Mouse (Mus musculus) stomach, embryonic 15.5 days (tissue): ENCODE measurements around the gene Hnrnpa3. TPM values are rescaled to one million over a fixed set of nuclear protein-coding genes. Genes with fewer than 3 reads are reported as not detected.
A peak's percentile ranks its signal among the peaks of the same experiment; 100 is the strongest.

ENCODE experiments used
- ATAC-seq: fragments of 200-750 bp; cut with Nextera tagmentation; 2 replicates; pipeline ENCODE4 v1.8.0; 2017; ENCODE audit warnings: low read depth, moderate number of reproducible peaks, moderate TSS enrichment; ENCODE audit not compliant: insufficient read depth, low FRiP score
- H3K27ac ChIP-seq: fragments of 300-500 bp; sonication (generic); 2 replicates; pipeline ENCODE4 v1.5.1; 2015; ENCODE audit warnings: mild to moderate bottlenecking, inconsistent platforms
- H3K27me3 ChIP-seq: fragments of 300-500 bp; sonication (generic); replicated peaks from 2 replicates; pipeline ENCODE4 v1.6.1; 2015; ENCODE audit warnings: inconsistent platforms
- H3K36me3 ChIP-seq: fragments of 300-500 bp; sonication (generic); 2 replicates; pipeline ENCODE4 v1.6.1; 2015; ENCODE audit warnings: inconsistent platforms
- H3K4me1 ChIP-seq: fragments of 300-500 bp; sonication (generic); 2 replicates; pipeline ENCODE4 v1.6.1; 2015; ENCODE audit warnings: inconsistent platforms
- H3K4me2 ChIP-seq: fragments of 300-500 bp; sonication (generic); 2 replicates; pipeline ENCODE4 v1.6.1; 2015; ENCODE audit warnings: mild to moderate bottlenecking, inconsistent platforms
- H3K4me3 ChIP-seq: fragments of 300-500 bp; sonication (generic); replicated peaks from 2 replicates; pipeline ENCODE4 v1.5.1; 2015; ENCODE audit warnings: inconsistent platforms
- H3K9ac ChIP-seq: fragments of 300-500 bp; sonication (generic); 2 replicates; pipeline ENCODE4 v1.6.1; 2015; ENCODE audit warnings: inconsistent platforms
- H3K9me3 ChIP-seq: fragments of 300-500 bp; sonication (generic); 2 replicates; pipeline ENCODE4 v1.6.1; 2016; ENCODE audit warnings: inconsistent platforms
- WGBS: fragments of 180-500 bp; shearing (Covaris S2); methylation state at CpG from one replicate; pipeline ENCODE4 v1.1.7; 2015; 5-methylcytosine and 5-hydroxymethylcytosine counted together
- polyA plus RNA-seq: library from polyadenylated mRNA; unstranded; fragments of >200 nt; fragmentation: Nextera tagmentation; extraction: Ambion mirVana; gene quantifications from 2 replicates; pipeline ENCODE4 v1.2.1, GENCODE M21; 2015

Hnrnpa3 gene
- polyA plus RNA-seq, 1 experiment from 2014 or later, result 241 TPM

GRCm38 (mm10) chr2:75698874-75699273 is 39.8 kb downstream of the Hnrnpa3 start:
- Histone ChIP-seq H3K4me1 (peaks cover 27% of the 10 kb centered on the region), H3K4me2 (no peak overlapping the region; the same call in 1 of the 2 replicates), H3K9me3 (no peaks in the 10 kb centered on the region), H3K4me3 (no peak overlapping the region), H3K27ac (0 out of 2 replicates have a peak overlapping the region, but pooled peaks have one; percentile 4), H3K36me3 (no peaks in the 10 kb centered on the region; the same call in 1 of the 2 replicates), H3K27me3 (no peaks in the 10 kb centered on the region), H3K9ac (no peak overlapping the region)
- no peak for ATAC-seq
- WGBS, result 82% methylated on average over 3 of the region's 3 CpGs

- H3K27ac ChIP-seq, result no peak overlapping the region
- H3K4me1 ChIP-seq, result peaks cover 27% of the 10 kb centered on the region
- 78% methylated on average over 3 of the region's 3 CpGs for WGBS
- H3K9ac ChIP-seq, result no peak overlapping the region
- peak overlapping the region; percentile 59; the same call in 1 of the 2 replicates for H3K4me2 ChIP-seq
- ATAC-seq, result no peak
- no peaks in the 10 kb centered on the region for H3K9me3 ChIP-seq
- H3K27me3 ChIP-seq, result no peaks in the 10 kb centered on the region
- no peak overlapping the region for H3K4me3 ChIP-seq
- H3K36me3 ChIP-seq, result no peaks in the 10 kb centered on the region
These were observed 41.5 kb downstream of the Hnrnpa3 start for GRCm38 (mm10) chr2:75700543-75700942.

GRCm38 (mm10) chr2:75701207-75701606 is 42.1 kb downstream of the Hnrnpa3 start:
- H3K4me3 ChIP-seq, result peak overlapping the region; percentile 79
- H3K9me3 ChIP-seq, result no peaks in the 10 kb centered on the region
- ATAC-seq, result no peak
- peak overlapping the region; percentile 14; the same call in 1 of the 2 replicates for H3K9ac ChIP-seq
- H3K36me3 ChIP-seq, result no peaks in the 10 kb centered on the region
- H3K4me2 ChIP-seq, result peak overlapping the region; percentile 59
- no peaks in the 10 kb centered on the region for H3K27me3 ChIP-seq
- WGBS, result 61% methylated on average over 3 of the region's 3 CpGs
- peaks cover 23% of the 10 kb centered on the region for H3K4me1 ChIP-seq
- H3K27ac ChIP-seq, result peak overlapping the region; percentile 41; the same call in 1 of the 2 replicates

GRCm38 (mm10) chr2:75701822-75702587 is 42.9 kb downstream of the Hnrnpa3 start:
- no peak for ATAC-seq
- no peaks in the 10 kb centered on the region for H3K36me3 ChIP-seq
- H3K27ac ChIP-seq, result peak overlapping the region; percentile 98; the same call in 1 of the 2 replicates
- H3K4me3 ChIP-seq, result peak overlapping the region; percentile 79
- H3K9ac ChIP-seq, result peak overlapping the region; percentile 90; the same call in 1 of the 2 replicates
- peak overlapping the region; percentile 59 for H3K4me2 ChIP-seq
- peaks cover 22% of the 10 kb centered on the region for H3K4me1 ChIP-seq
- H3K27me3 ChIP-seq, result no peaks in the 10 kb centered on the region
- 42% methylated on average over 9 of the region's 9 CpGs for WGBS
- no peaks in the 10 kb centered on the region for H3K9me3 ChIP-seq

- Histone ChIP-seq H3K27ac (peak overlapping the region; percentile 98), H3K36me3 (no peaks in the 10 kb centered on the region), H3K9ac (peak overlapping the region; percentile 90; the same call in 1 of the 2 replicates), H3K9me3 (no peaks in the 10 kb centered on the region), H3K4me2 (peak overlapping the region; percentile 59), H3K4me1 (peaks cover 22% of the 10 kb centered on the region), H3K27me3 (no peaks in the 10 kb centered on the region), H3K4me3 (peak overlapping the region; percentile 79)
- ATAC-seq, result no peak
- 8% methylated on average over 5 of the region's 5 CpGs for WGBS
These were observed 43.5 kb downstream of the Hnrnpa3 start for GRCm38 (mm10) chr2:75702588-75702976.

GRCm38 (mm10) chr2:75703375-75704181 is 44.5 kb downstream of the Hnrnpa3 start:
- peak overlapping the region; percentile 79 for H3K4me3 ChIP-seq
- under 1% methylated on average over 62 of the region's 62 CpGs for WGBS
- no peaks in the 10 kb centered on the region for H3K36me3 ChIP-seq
- H3K4me2 ChIP-seq, result peak overlapping the region; percentile 59
- peak; percentile 21 for ATAC-seq
- peaks cover 18% of the 10 kb centered on the region for H3K4me1 ChIP-seq
- H3K9me3 ChIP-seq, result no peaks in the 10 kb centered on the region
- no peaks in the 10 kb centered on the region for H3K27me3 ChIP-seq
- H3K9ac ChIP-seq, result peak overlapping the region; percentile 90
- H3K27ac ChIP-seq, result peak overlapping the region; percentile 98

GRCm38 (mm10) chr2:75704234-75705161 is 45.4 kb downstream of the Hnrnpa3 start, which contains the start of gene Nfe2l2:
Gene Nfe2l2 (minus strand): TSS chr2:75704641.
- Histone ChIP-seq H3K4me1 (peaks cover 14% of the 10 kb centered on the region; the same call in 1 of the 2 replicates), H3K27me3 (no peaks in the 10 kb centered on the region), H3K4me3 (peak within 1 kb of the TSS; percentile 79), H3K27ac (peak within 1 kb of the TSS; percentile 98), H3K36me3 (no peaks in the 10 kb centered on the region), H3K4me2 (peak within 1 kb of the TSS; percentile 59), H3K9ac (peak within 1 kb of the TSS; percentile 90), H3K9me3 (no peaks in the 10 kb centered on the region)
- ATAC-seq, result peak; percentile 92
- WGBS, result under 1% methylated on average over 54 of the region's 58 CpGs

GRCm38 (mm10) chr2:75705162-75705752 is 46.2 kb downstream of the Hnrnpa3 start:
- H3K9ac ChIP-seq, result peak overlapping the region; percentile 90; the same call in 1 of the 2 replicates
- peak overlapping the region; percentile 98 for H3K27ac ChIP-seq
- H3K4me3 ChIP-seq, result peak overlapping the region; percentile 79
- H3K4me1 ChIP-seq, result peaks cover 14% of the 10 kb centered on the region; the same call in 1 of the 2 replicates
- peak overlapping the region; percentile 59 for H3K4me2 ChIP-seq
- no peaks in the 10 kb centered on the region for H3K36me3 ChIP-seq
- 14% methylated on average over 19 of the region's 19 CpGs for WGBS
- no peaks in the 10 kb centered on the region for H3K27me3 ChIP-seq
- no peaks in the 10 kb centered on the region for H3K9me3 ChIP-seq
- no peak; the same call in 1 of the 2 replicates for ATAC-seq

GRCm38 (mm10) chr2:75706435-75706834 is 47.4 kb downstream of the Hnrnpa3 start:
- WGBS, result 50% methylated on average over 5 of the region's 5 CpGs
- Histone ChIP-seq H3K27ac (peak overlapping the region; percentile 98), H3K9me3 (no peaks in the 10 kb centered on the region), H3K9ac (no peak overlapping the region), H3K27me3 (no peaks in the 10 kb centered on the region), H3K36me3 (no peaks in the 10 kb centered on the region), H3K4me2 (no peak overlapping the region), H3K4me3 (no peak overlapping the region), H3K4me1 (peaks cover 10% of the 10 kb centered on the region; the same call in 1 of the 2 replicates)
- ATAC-seq, result no peak

GRCm38 (mm10) chr2:75707420-75707819 is 48.4 kb downstream of the Hnrnpa3 start:
- H3K4me2 ChIP-seq, result no peak overlapping the region
- no peak for ATAC-seq
- no peak overlapping the region for H3K4me3 ChIP-seq
- no peak overlapping the region for H3K9ac ChIP-seq
- H3K27ac ChIP-seq, result peak overlapping the region; percentile 98; the same call in 1 of the 2 replicates
- H3K27me3 ChIP-seq, result no peaks in the 10 kb centered on the region
- WGBS, result 18% methylated on average over 1 of the region's 1 CpGs
- H3K4me1 ChIP-seq, result 0 out of 2 replicates have a peak, but pooled peaks cover 5% of the 10 kb centered on the region
- no peaks in the 10 kb centered on the region for H3K36me3 ChIP-seq
- H3K9me3 ChIP-seq, result no peaks in the 10 kb centered on the region
